Mouse (Mus musculus): ENCODE data around the gene Lcp1.

- no peak for TF ChIP-seq CTCF (IDR thresholded peaks at IDR 0.05; ENCODE audit: low read depth)
- no peak for TF ChIP-seq EP300 (IDR thresholded peaks at IDR 0.05; ENCODE audit: low read depth)
Measured at GRCm38 (mm10) chr14:75130501-75131318, at the start of gene Lcp1, which contains the start of gene Lrrc63.

Data from heart, postnatal 0 days (tissue).